Mouse (Mus musculus) MEL (cell line): Measurements from ENCODE around the gene Slc25a22. TPM values are rescaled to one million over a fixed set of nuclear protein-coding genes. Genes with fewer than 3 reads are reported as not detected.
A peak's percentile ranks its signal among the peaks of the same experiment; 100 is the strongest.

Experiments used
- DNase-seq: peaks from one replicate; pipeline ENCODE4 v3.0.0; 2011; ENCODE audit warnings: low read depth, low spot score
- H3K27ac ChIP-seq: 2 replicates; pipeline ENCODE4 v1.5.1; 2012; ENCODE audit warnings: low read depth, mild to moderate bottlenecking, control low read depth, low read length, moderate library complexity; ENCODE audit not compliant: control insufficient read depth
- H3K27me3 ChIP-seq, 2 experiments: fragments of 150-350 bp in 1 of 2; sonication (generic) in 1 of 2; 2 replicates each; pipeline ENCODE4 v1.6.1; 2012; ENCODE audit warnings: low read length in 2 of 2, mild to moderate bottlenecking in 2 of 2, improper control_type of control experiment in 1 of 2, moderate library complexity in 1 of 2; ENCODE audit not compliant: insufficient read depth in 2 of 2, control insufficient read depth in 1 of 2
- H3K36me3 ChIP-seq, 2 experiments: 2 replicates each; pipeline ENCODE4 v1.6.1; 2012 to 2014; ENCODE audit warnings: low read length in 2 of 2, improper control_type of control experiment in 1 of 2, inconsistent platforms in 1 of 2, mild to moderate bottlenecking in 1 of 2; ENCODE audit not compliant: insufficient read depth in 2 of 2, control insufficient read depth in 1 of 2
- H3K4me1 ChIP-seq, 2 experiments: fragments of 150-350 bp in 1 of 2; sonication (generic) in 1 of 2; 2 replicates each; pipeline ENCODE4 v1.6.1; 2012; ENCODE audit warnings: low read length in 2 of 2, improper control_type of control experiment in 1 of 2, mild to moderate bottlenecking in 1 of 2; ENCODE audit not compliant: insufficient read depth in 2 of 2, control insufficient read depth in 1 of 2
- H3K4me3 ChIP-seq, 2 experiments: fragments of 150-350 bp in 1 of 2; sonication (generic) in 1 of 2; 2 replicates each; pipeline ENCODE4 v1.5.1; 2012; ENCODE audit warnings: low read depth in 2 of 2, low read length in 2 of 2, mild to moderate bottlenecking in 2 of 2, moderate library complexity in 2 of 2, control low read depth in 1 of 2, improper control_type of control experiment in 1 of 2; ENCODE audit not compliant: control insufficient read depth in 1 of 2, insufficient read depth in 1 of 2
- H3K79me2 ChIP-seq: 2 replicates; pipeline ENCODE4 v1.6.1; 2012; ENCODE audit warnings: mild to moderate bottlenecking, low read length, moderate library complexity; ENCODE audit not compliant: control insufficient read depth, poor library complexity, insufficient read depth
- H3K9ac ChIP-seq: 2 replicates; pipeline ENCODE4 v1.6.1; 2012; ENCODE audit warnings: low read depth, mild to moderate bottlenecking, control low read depth, low read length, moderate library complexity; ENCODE audit not compliant: control insufficient read depth, poor library complexity, severe bottlenecking
- H3K9me3 ChIP-seq: fragments of 150-350 bp; sonication (generic); replicated peaks from 2 replicates; pipeline ENCODE4 v1.6.1; 2012; ENCODE audit warnings: mild to moderate bottlenecking, low read length, improper control_type of control experiment, moderate library complexity; ENCODE audit not compliant: insufficient read depth
- BHLHE40 ChIP-seq: IDR thresholded peaks from 2 replicates; pipeline ENCODE4 v1.6.1; 2012; ENCODE audit warnings: low read depth, mild to moderate bottlenecking, inconsistent platforms, low read length, improper control_type of control experiment, borderline replicate concordance
- CHD1 ChIP-seq: IDR thresholded peaks from 2 replicates; pipeline ENCODE4 v1.6.1; 2012; ENCODE audit warnings: low read depth, mild to moderate bottlenecking, inconsistent platforms, low read length, improper control_type of control experiment
- CHD2 ChIP-seq: IDR thresholded peaks from 2 replicates; pipeline ENCODE4 v1.6.1; 2011; ENCODE audit warnings: low read length, improper control_type of control experiment
- CTCF ChIP-seq, 3 experiments: IDR thresholded peaks in 2 of 3; conservative IDR thresholded peaks in 1 of 3; 2 replicates each; pipeline ENCODE4 v1.5.1; 2011 to 2012; ENCODE audit warnings: low read length in 3 of 3, low read depth in 2 of 3, mild to moderate bottlenecking in 2 of 3, improper control_type of control experiment in 1 of 3, inconsistent platforms in 1 of 3, mixed read lengths in 1 of 3, moderate library complexity in 1 of 3; ENCODE audit not compliant: control insufficient read depth in 1 of 3, insufficient read depth in 1 of 3, poor library complexity in 1 of 3, severe bottlenecking in 1 of 3
- E2F4 ChIP-seq: IDR thresholded peaks from 2 replicates; pipeline ENCODE4 v1.6.1; 2011; ENCODE audit warnings: low read depth, low read length, improper control_type of control experiment, borderline replicate concordance
- ELF1 ChIP-seq: IDR thresholded peaks from 2 replicates; pipeline ENCODE4 v1.6.1; 2014; ENCODE audit warnings: low read depth, mild to moderate bottlenecking, inconsistent platforms, low read length, improper control_type of control experiment, moderate library complexity
- EP300 ChIP-seq, 2 experiments: IDR thresholded peaks; 2 replicates each; pipeline ENCODE4 v1.6.1; 2011; ENCODE audit warnings: improper control_type of control experiment in 2 of 2, low read length in 2 of 2, low read depth in 1 of 2, mild to moderate bottlenecking in 1 of 2
- ETS1 ChIP-seq: IDR thresholded peaks from 2 replicates; pipeline ENCODE4 v1.6.1; 2012; ENCODE audit warnings: low read depth, mild to moderate bottlenecking, inconsistent platforms, low read length, improper control_type of control experiment, moderate library complexity
- GABPA ChIP-seq: IDR thresholded peaks from 2 replicates; pipeline ENCODE4 v1.6.1; 2012; ENCODE audit warnings: low read depth, mild to moderate bottlenecking, inconsistent platforms, low read length, improper control_type of control experiment, moderate library complexity
- GATA1 ChIP-seq: IDR thresholded peaks from 2 replicates; pipeline ENCODE4 v1.6.1; 2011; ENCODE audit warnings: low read depth, low read length, improper control_type of control experiment
- HCFC1 ChIP-seq: IDR thresholded peaks from 2 replicates; pipeline ENCODE4 v1.6.1; 2012; ENCODE audit warnings: low read depth, mild to moderate bottlenecking, inconsistent platforms, low read length, improper control_type of control experiment, moderate library complexity
- JUND ChIP-seq: IDR thresholded peaks from 2 replicates; pipeline ENCODE4 v1.6.1; 2011; ENCODE audit warnings: low read depth, mild to moderate bottlenecking, improper control_type of control experiment, low read length
- KAT2A ChIP-seq: conservative IDR thresholded peaks from 2 replicates; pipeline ENCODE4 v1.6.1; 2012; ENCODE audit warnings: low read depth, low read length, improper control_type of control experiment, inconsistent platforms
- MAFK ChIP-seq: IDR thresholded peaks from 2 replicates; pipeline ENCODE4 v1.6.1; 2011; ENCODE audit warnings: low read depth, mild to moderate bottlenecking, low read length, improper control_type of control experiment, borderline replicate concordance
- MAX ChIP-seq: IDR thresholded peaks from 2 replicates; pipeline ENCODE4 v1.6.1; 2011; ENCODE audit warnings: low read length, improper control_type of control experiment
- MXI1 ChIP-seq: IDR thresholded peaks from 2 replicates; pipeline ENCODE4 v1.6.1; 2011; ENCODE audit warnings: mild to moderate bottlenecking, low read depth, low read length, improper control_type of control experiment
- MYB ChIP-seq: IDR thresholded peaks from 2 replicates; pipeline ENCODE4 v1.6.1; 2011; ENCODE audit warnings: mild to moderate bottlenecking, low read depth, low read length, improper control_type of control experiment
- MYC ChIP-seq: IDR thresholded peaks from 2 replicates; pipeline ENCODE4 v1.6.1; 2011; ENCODE audit warnings: low read depth, mild to moderate bottlenecking, low read length, improper control_type of control experiment, moderate library complexity
- NELFE ChIP-seq: IDR thresholded peaks from 2 replicates; pipeline ENCODE4 v1.6.1; 2011; ENCODE audit warnings: low read depth, low read length, improper control_type of control experiment
- POLR2A ChIP-seq, 2 experiments: IDR thresholded peaks; 2 replicates each; pipeline ENCODE4 v1.6.1; 2011 to 2012; ENCODE audit warnings: low read length in 2 of 2, mild to moderate bottlenecking in 2 of 2, control low read depth in 1 of 2, improper control_type of control experiment in 1 of 2, low read depth in 1 of 2, moderate library complexity in 1 of 2; ENCODE audit not compliant: control insufficient read depth in 1 of 2, insufficient read depth in 1 of 2, poor library complexity in 1 of 2
- POLR2AphosphoS2 ChIP-seq: IDR thresholded peaks from 2 replicates; pipeline ENCODE4 v1.6.1; 2011; ENCODE audit warnings: low read length, improper control_type of control experiment
- POLR2AphosphoS5 ChIP-seq: IDR thresholded peaks from 2 replicates; pipeline ENCODE4 v1.6.1; 2012; ENCODE audit warnings: low read depth, borderline replicate concordance, mild to moderate bottlenecking, inconsistent platforms, low read length, moderate library complexity, mixed read lengths
- RAD21 ChIP-seq: IDR thresholded peaks from 2 replicates; pipeline ENCODE4 v1.6.1; 2011; ENCODE audit warnings: mild to moderate bottlenecking, low read depth, low read length, improper control_type of control experiment
- RCOR1 ChIP-seq: IDR thresholded peaks from 2 replicates; pipeline ENCODE4 v1.6.1; 2012; ENCODE audit warnings: low read depth, mild to moderate bottlenecking, inconsistent platforms, low read length, improper control_type of control experiment
- SIN3A ChIP-seq: IDR thresholded peaks from 2 replicates; pipeline ENCODE4 v1.6.1; 2012; ENCODE audit warnings: low read length, improper control_type of control experiment, inconsistent platforms
- SMC3 ChIP-seq: IDR thresholded peaks from 2 replicates; pipeline ENCODE4 v1.6.1; 2011; ENCODE audit warnings: low read depth, low read length, improper control_type of control experiment
- TBP ChIP-seq: IDR thresholded peaks from 2 replicates; pipeline ENCODE4 v1.8.0; 2011; ENCODE audit warnings: low read depth, low read length, improper control_type of control experiment
- TCF12 ChIP-seq: IDR thresholded peaks from 2 replicates; pipeline ENCODE4 v1.6.1; 2014; ENCODE audit warnings: low read depth, mild to moderate bottlenecking, inconsistent platforms, low read length, improper control_type of control experiment, moderate library complexity
- UBTF ChIP-seq: IDR thresholded peaks from 2 replicates; pipeline ENCODE4 v1.6.1; 2012; ENCODE audit warnings: low read depth, mild to moderate bottlenecking, inconsistent platforms, low read length, improper control_type of control experiment, moderate library complexity, borderline replicate concordance; ENCODE audit not compliant: insufficient read depth
- USF1 ChIP-seq: IDR thresholded peaks from 2 replicates; pipeline ENCODE4 v1.6.1; 2014; ENCODE audit warnings: low read depth, mild to moderate bottlenecking, inconsistent platforms, low read length, improper control_type of control experiment, moderate library complexity
- USF2 ChIP-seq, 2 experiments: IDR thresholded peaks; 2 replicates each; pipeline ENCODE4 v1.6.1; 2011 to 2012; ENCODE audit warnings: improper control_type of control experiment in 2 of 2, low read length in 2 of 2, borderline replicate concordance in 1 of 2, inconsistent platforms in 1 of 2, low read depth in 1 of 2, mild to moderate bottlenecking in 1 of 2; ENCODE audit not compliant: insufficient read depth in 1 of 2
- ZC3H11A ChIP-seq: IDR thresholded peaks from 2 replicates; pipeline ENCODE4 v1.6.1; 2012; ENCODE audit warnings: low read depth, mild to moderate bottlenecking, inconsistent platforms, low read length, improper control_type of control experiment
- ZKSCAN1 ChIP-seq: IDR thresholded peaks from 2 replicates; pipeline ENCODE4 v1.6.1; 2012; ENCODE audit warnings: low read depth, mild to moderate bottlenecking, inconsistent platforms, low read length, improper control_type of control experiment, moderate library complexity
- ZMIZ1 ChIP-seq: IDR thresholded peaks from 2 replicates; pipeline ENCODE4 v1.6.1; 2012; ENCODE audit warnings: low read depth, mild to moderate bottlenecking, inconsistent platforms, low read length, improper control_type of control experiment, moderate library complexity
- ZNF384 ChIP-seq: IDR thresholded peaks from 2 replicates; pipeline ENCODE4 v1.6.1; 2012; ENCODE audit warnings: low read depth, mild to moderate bottlenecking, inconsistent platforms, low read length, improper control_type of control experiment
- polyA plus RNA-seq, 2 experiments: library from polyadenylated mRNA; stranded (reverse) in 1 of 2; unstranded in 1 of 2; fragments of >175 nt in 1 of 2; fragments of >200 nt in 1 of 2; gene quantifications; 2 replicates each; pipeline versions ENCODE4 v1.2.1 to v1.2.4; 2012; ENCODE audit warnings: low replicate concordance in 2 of 2, low read depth in 1 of 2; ENCODE audit not compliant: insufficient read length in 2 of 2, insufficient read depth in 1 of 2, missing spikeins in 1 of 2
- total RNA-seq: library from RNA; depleted of rRNA; stranded (reverse); fragments of 300-350 nt; gene quantifications from 2 replicates; pipeline ENCODE4 v1.2.3, GENCODE M21; 2012

Gene Slc25a22
- total and polyA plus RNA-seq, 3 experiments = 23.8 to 46.0 TPM; not detected in 1

- Histone ChIP-seq H3K4me3 (peak overlapping the region; percentile 41 to 51), H3K9ac (peak overlapping the region; percentile 70), H3K4me1 (peaks cover 15 to 39% of the 10 kb centered on the region in 2 experiments), H3K36me3 (peaks cover 3 to 51% of the 10 kb centered on the region in 2 experiments; a peak in 3 of 4 replicates), H3K27ac (peak overlapping the region; percentile 94), H3K27me3 (no peaks in the 10 kb centered on the region), H3K9me3 (no peaks in the 10 kb centered on the region), H3K79me2 (peaks cover 20% of the 10 kb centered on the region)
- peak; percentile 55 for DNase-seq
- TF ChIP-seq MXI1 (peak; percentile 2; the same call in 1 of the 2 replicates), EP300 (IDR thresholded peaks at IDR 0.05; ENCODE audit: low read depth in 1 of 2, low read length in 2 of 2) (peak; percentile 25 to 72; a peak in 3 of 4 replicates), SMC3 (no peak), POLR2AphosphoS2 (no peak), TCF12 (0 out of 2 replicates have a peak, but pooled peaks have one; percentile 2), POLR2A (IDR thresholded peaks at IDR 0.05; ENCODE audit: control insufficient read depth in 1 of 2, insufficient read depth in 1 of 2, low read depth in 1 of 2, low read length in 2 of 2, poor library complexity in 1 of 2) (peak; percentile 19 to 46; a peak in 2 of 4 replicates), GABPA (no peak), ELF1 (no peak; the same call in 1 of the 2 replicates), BHLHE40 (no peak; the same call in 1 of the 2 replicates), POLR2AphosphoS5 (no peak), ETS1 (peak; percentile 50; the same call in 1 of the 2 replicates), HCFC1 (no peak), NELFE (peak; percentile 25; the same call in 1 of the 2 replicates), SIN3A (no peak; the same call in none of the 2 replicates), ZNF384 (peak; percentile 86), MYC (no peak), MAFK (no peak), ZC3H11A (no peak), MAX (no peak; the same call in 1 of the 2 replicates), UBTF (no peak), MYB (peak; percentile 60; the same call in 1 of the 2 replicates), RAD21 (no peak), E2F4 (no peak), ZKSCAN1 (no peak), GATA1 (peak; percentile 44; the same call in 1 of the 2 replicates), USF1 (no peak), KAT2A (no peak), RCOR1 (0 out of 2 replicates have a peak, but pooled peaks have one; percentile 40), CHD1 (peak; percentile 51), JUND (no peak), TBP (peak; percentile 35), CHD2 (no peak), ZMIZ1 (peak; percentile 65), CTCF (IDR thresholded peaks at IDR 0.05 in 2 of 3, conservative IDR thresholded peaks at IDR 0.05 in 1 of 3; ENCODE audit: control insufficient read depth in 1 of 3, insufficient read depth in 1 of 3, low read depth in 2 of 3, low read length in 3 of 3, poor library complexity in 1 of 3, severe bottlenecking in 1 of 3) (no peak), USF2 (IDR thresholded peaks at IDR 0.05; ENCODE audit: borderline replicate concordance in 1 of 2, insufficient read depth in 1 of 2, low read depth in 1 of 2, low read length in 2 of 2) (no peak)
Measured at GRCm38 (mm10) chr7:141390326-141391259, 47.1 kb downstream of the Slc25a22 start.
